Mouse (Mus musculus): Measurements from ENCODE around the gene Kcna10.

DNA sequence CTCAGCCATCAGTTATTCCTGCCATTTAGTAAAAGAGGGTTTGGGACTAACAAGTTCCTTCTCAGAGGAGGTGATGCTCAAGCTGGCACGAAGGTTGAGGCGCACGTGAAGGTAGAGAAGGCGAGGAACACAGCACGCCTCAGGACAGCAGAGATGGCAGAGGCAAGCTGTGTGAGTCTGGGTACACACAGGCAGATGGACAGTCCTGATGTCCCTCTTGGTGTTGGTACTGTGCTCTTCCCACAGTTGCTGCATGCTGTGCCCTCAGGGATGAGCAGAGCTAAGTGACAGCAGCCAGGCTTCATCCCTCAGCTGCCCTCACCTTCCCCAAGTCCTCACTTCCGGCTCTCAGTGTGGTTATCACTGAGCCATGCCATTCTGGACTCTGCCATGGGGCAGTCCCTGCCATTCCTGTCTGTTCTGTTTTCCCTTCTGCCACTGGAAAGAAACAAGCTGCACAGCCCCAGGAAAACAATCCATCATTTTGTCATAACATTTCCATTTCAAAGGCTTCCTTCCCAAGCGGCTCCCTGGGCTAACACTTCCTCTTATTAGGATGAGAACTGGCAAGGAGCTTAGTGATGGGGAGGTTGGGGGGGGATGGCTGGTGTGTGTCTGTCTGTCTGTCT, 24.9 kb downstream of the Kcna10 start:
- no peak for TF ChIP-seq CTCF (IDR thresholded peaks at IDR 0.05; ENCODE audit: borderline replicate concordance, extremely low read depth, insufficient read depth, insufficient read length)
- TF ChIP-seq POLR2A (IDR thresholded peaks at IDR 0.05; ENCODE audit: borderline replicate concordance, extremely low read depth, insufficient read depth, insufficient read length, poor library complexity, severe bottlenecking): no peak

Measured in brain, embryonic 14.5 days (tissue).